ENCODE assay signal across 9 mouse cellular contexts in the genomic region with DNA sequence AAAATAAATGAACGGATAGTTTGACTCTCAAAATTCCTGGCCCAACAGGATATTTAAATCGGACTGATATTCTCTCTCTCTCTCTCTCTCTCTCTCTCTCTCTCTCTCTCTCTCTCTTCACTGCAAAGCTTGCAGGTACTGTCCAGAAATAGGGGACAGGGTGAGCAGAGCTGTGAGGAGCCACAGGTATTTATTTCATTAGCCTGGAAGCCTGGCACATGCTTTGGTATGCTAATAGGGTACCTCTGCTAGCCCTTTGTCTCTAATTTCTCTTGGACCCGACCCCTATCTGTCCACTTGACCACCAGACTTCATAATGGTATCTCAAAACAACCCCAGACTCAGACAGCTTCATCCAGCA. TPM values are rescaled to one million over a fixed set of nuclear protein-coding genes. Genes with fewer than 3 reads are reported as not detected.
DNase-seq lines count a peak whose midpoint lies in the region; ATAC-seq and TF ChIP-seq lines count a peak whose summit lies in the region.
"Had no signal": no experiment of that assay in that cellular context is flagged by ENCODE, and none has a peak within 500 bp of the region (broad histone marks: within the 10 kb centered on the region; RNA-seq: fewer than 3 reads in every experiment).

No protein-coding gene starts in this region.

- H3K4me3 ChIP-seq in left cerebral cortex, adult 2 months = peak overlapping the region; percentile 54
- H3K4me3 ChIP-seq in embryonic facial prominence, embryonic 15.5 days (replicated peaks) = peak overlapping the region; percentile 50
- peak overlapping the region; percentile 49 for H3K4me3 ChIP-seq in intestine, embryonic 15.5 days (replicated peaks)
- peak overlapping the region; percentile 49 for H3K4me3 ChIP-seq in neural tube, embryonic 13.5 days

- H3K9ac ChIP-seq in embryonic facial prominence, embryonic 15.5 days = peak overlapping the region; percentile 33; the same call in 1 of the 2 replicates
- H3K9ac ChIP-seq in intestine, embryonic 15.5 days = peak overlapping the region; percentile 53
- H3K9ac ChIP-seq in neural tube, embryonic 13.5 days = peak overlapping the region; percentile 82

- no peak for ATAC-seq in embryonic facial prominence, embryonic 15.5 days (ENCODE audit: insufficient number of reproducible peaks, low FRiP score, low TSS enrichment, low read depth)
- peak; percentile 25; the same call in 1 of the 2 replicates for ATAC-seq in intestine, embryonic 15.5 days
- ATAC-seq in neural tube, embryonic 13.5 days (ENCODE audit: low read depth) = peak; percentile 57

- H3K27me3 ChIP-seq in embryonic facial prominence, embryonic 15.5 days = no peaks in the 10 kb centered on the region
- H3K27me3 ChIP-seq in intestine, embryonic 15.5 days (replicated peaks) = no peaks in the 10 kb centered on the region
- H3K27me3 ChIP-seq in neural tube, embryonic 13.5 days = no peaks in the 10 kb centered on the region

- H3K9me3 ChIP-seq in embryonic facial prominence, embryonic 15.5 days (replicated peaks) = no peaks in the 10 kb centered on the region
- no peaks in the 10 kb centered on the region for H3K9me3 ChIP-seq in intestine, embryonic 15.5 days
- no peaks in the 10 kb centered on the region for H3K9me3 ChIP-seq in neural tube, embryonic 13.5 days

- WGBS in embryonic facial prominence, embryonic 15.5 days = 29% methylated on average over 3 of the region's 3 CpGs
- WGBS in intestine, embryonic 15.5 days = 33% methylated on average over 3 of the region's 3 CpGs
- WGBS in neural tube, embryonic 13.5 days = 39% methylated on average over 3 of the region's 3 CpGs

- peak overlapping the region; percentile 64 for H3K4me2 ChIP-seq in embryonic facial prominence, embryonic 15.5 days (replicated peaks)
- peak overlapping the region; percentile 76 for H3K4me2 ChIP-seq in intestine, embryonic 15.5 days (replicated peaks)
- H3K4me2 ChIP-seq in neural tube, embryonic 13.5 days = peak overlapping the region; percentile 70

- H3K4me1 ChIP-seq in embryonic facial prominence, embryonic 15.5 days = peaks cover 4% of the 10 kb centered on the region; the same call in 1 of the 2 replicates
- H3K4me1 ChIP-seq in intestine, embryonic 15.5 days (replicated peaks) = no peaks in the 10 kb centered on the region
- H3K4me1 ChIP-seq in neural tube, embryonic 13.5 days (replicated peaks) = peaks cover 15% of the 10 kb centered on the region

- no peak for DNase-seq in left cerebral cortex, adult 2 months (ENCODE audit: extremely low spot score in 1 of 2, low spot score in 2 of 2)
- no peak for DNase-seq in left cerebral cortex, adult 11 months (ENCODE audit: low spot score)
- DNase-seq in B cell, adult 2 months = no peak
- no peak for DNase-seq in cerebellum, postnatal 4 days (ENCODE audit: low spot score in 2 of 2)
- DNase-seq in testis, postnatal 14 days (ENCODE audit: low spot score) = no peak

- no peak for TF ChIP-seq CTCF in left cerebral cortex, adult 2 months (IDR thresholded peaks at IDR 0.05)

- intact Hi-C loops in left cerebral cortex, adult 2 months (cut with DNase I) = no loop called here

- H3K27ac ChIP-seq in left cerebral cortex, adult 2 months = peak overlapping the region; percentile 47; the same call in 1 of the 2 replicates
- H3K27ac ChIP-seq in embryonic facial prominence, embryonic 15.5 days (replicated peaks) = 0 out of 2 replicates have a peak overlapping the region, but pooled peaks have one; percentile 51
- no peak overlapping the region for H3K27ac ChIP-seq in intestine, embryonic 15.5 days
- H3K27ac ChIP-seq in neural tube, embryonic 13.5 days (replicated peaks) = peak overlapping the region; percentile 87

- H3K36me3 ChIP-seq in embryonic facial prominence, embryonic 15.5 days = no peaks in the 10 kb centered on the region
- no peaks in the 10 kb centered on the region for H3K36me3 ChIP-seq in intestine, embryonic 15.5 days
- H3K36me3 ChIP-seq in neural tube, embryonic 13.5 days = no peaks in the 10 kb centered on the region

RNA-seq across cellular contexts. Expression of a gene that starts 11.6 kb away (rescaled TPM):
- 10 to 100 TPM; 69.5 TPM for total RNA-seq in left cerebral cortex, adult 2 months (2021)
- polyA plus RNA-seq in embryonic facial prominence, embryonic 15.5 days (2015; fragmentation: Nextera tagmentation; extraction: Ambion mirVana) = 88.2 and 94.8 TPM in 2 replicates
- 132 and 134 TPM in 2 replicates for polyA plus RNA-seq in intestine, embryonic 15.5 days (2015; fragmentation: Nextera tagmentation; extraction: Ambion mirVana)
- 59.9 and 66.1 TPM in 2 replicates for polyA plus RNA-seq in neural tube, embryonic 13.5 days (2015; fragmentation: Nextera tagmentation; extraction: Ambion mirVana)

RNA-seq across cellular contexts. Expression of a gene that starts 14.2 kb away (rescaled TPM):
- total RNA-seq in left cerebral cortex, adult 2 months (2021) = not detected
- not detected in 2 replicates for polyA plus RNA-seq in embryonic facial prominence, embryonic 15.5 days (2015; fragmentation: Nextera tagmentation; extraction: Ambion mirVana)
- polyA plus RNA-seq in intestine, embryonic 15.5 days (2015; fragmentation: Nextera tagmentation; extraction: Ambion mirVana) = not detected in 2 replicates
- 0.21 and 0.63 TPM in 2 replicates for polyA plus RNA-seq in neural tube, embryonic 13.5 days (2015; fragmentation: Nextera tagmentation; extraction: Ambion mirVana)
- total RNA-seq: gastrocnemius, postnatal 4 days had no signal

RNA-seq across cellular contexts. Expression of a gene that starts 43.5 kb away (rescaled TPM):
- 10 to 100 TPM; 57.9 to 64.0 TPM for total RNA-seq in left cerebral cortex, adult 2 months (2021)
- 17.6 and 19.6 TPM in 2 replicates for polyA plus RNA-seq in embryonic facial prominence, embryonic 15.5 days (2015; fragmentation: Nextera tagmentation; extraction: Ambion mirVana)
- polyA plus RNA-seq in intestine, embryonic 15.5 days (2015; fragmentation: Nextera tagmentation; extraction: Ambion mirVana) = 9.3 and 10.1 TPM in 2 replicates
- polyA plus RNA-seq in neural tube, embryonic 13.5 days (2015; fragmentation: Nextera tagmentation; extraction: Ambion mirVana) = 34.0 and 34.4 TPM in 2 replicates
